Mouse (Mus musculus): ENCODE data around the gene Hoxd9. TPM values are rescaled to one million over a fixed set of nuclear protein-coding genes. Genes with fewer than 3 reads are reported as not detected.

The Hoxd9 gene
- total and polyA plus RNA-seq, 3 experiments: not detected

DNA sequence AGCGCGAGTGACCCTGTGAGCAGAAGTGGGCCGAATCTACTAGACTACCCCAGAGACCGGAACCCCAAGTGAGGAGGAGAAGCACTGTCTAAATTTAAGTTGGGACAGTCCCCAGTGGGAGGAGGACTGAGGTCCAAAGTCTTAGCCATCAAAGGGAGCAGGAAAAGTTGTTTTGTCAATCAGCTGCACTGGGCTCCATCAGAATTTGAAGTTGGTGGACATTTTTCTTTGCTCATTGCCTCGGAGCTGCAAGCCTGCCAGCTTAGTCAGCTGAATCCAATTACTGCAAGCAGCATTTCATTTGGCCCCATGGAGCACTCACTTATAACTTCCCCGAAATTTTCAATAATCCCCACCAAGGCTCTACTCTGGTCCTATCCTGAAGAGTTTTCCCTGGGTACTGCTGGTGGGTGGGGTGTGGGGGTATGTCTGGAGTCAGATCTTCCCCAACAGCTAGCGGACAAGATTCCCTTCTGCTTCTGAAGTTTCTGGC is 40.1 kb downstream of the Hoxd9 start:
- H3K27me3 ChIP-seq (replicated peaks): no peaks in the 10 kb centered on the region
- 0 out of 2 replicates have a peak, but pooled peaks cover 3% of the 10 kb centered on the region for H3K79me2 ChIP-seq (replicated peaks; ENCODE audit: control insufficient read depth, extremely low read depth, insufficient read depth, poor library complexity, severe bottlenecking)
- H3K9ac ChIP-seq (ENCODE audit: insufficient read depth, low read depth): no peak overlapping the region
- TF ChIP-seq E2F4 (IDR thresholded peaks at IDR 0.05; ENCODE audit: insufficient replicate concordance, low read depth, low read length) (no peak), MEF2A (IDR thresholded peaks at IDR 0.05; ENCODE audit: borderline replicate concordance, low read depth, low read length) (peak; percentile 20; the same call in 1 of the 2 replicates)
- H3K4me1 ChIP-seq (ENCODE audit: control insufficient read depth in 1 of 2, insufficient read depth in 2 of 2): peaks cover 14 to 35% of the 10 kb centered on the region in 2 experiments
- in situ Hi-C loops (cut with MboI; ENCODE audit: low pct_ligation_motif_present, low pct_unique_long_range_greater_than_20kb, low sequenced_read_pairs) (no loop called here), dilution Hi-C loops (cut with MboI; ENCODE audit: extremely low pct_ligation_motif_present, extremely low pct_unique_long_range_greater_than_20kb, low sequenced_read_pairs) (no loop called here)
- peaks cover 7 to 29% of the 10 kb centered on the region in 2 experiments for H3K36me3 ChIP-seq (replicated peaks in 1 of 2; ENCODE audit: control insufficient read depth in 1 of 2, insufficient read depth in 1 of 2, low read length in 1 of 2)
- DNase-seq (ENCODE audit: extremely low read depth): peak; percentile 16
- no peak overlapping the region for H3K4me3 ChIP-seq (replicated peaks in 1 of 3; ENCODE audit: low read depth in 2 of 3, low read length in 2 of 3, poor library complexity in 1 of 3)
- H3K4me2 ChIP-seq (ENCODE audit: insufficient read depth, low read depth, poor library complexity, severe bottlenecking): peak overlapping the region; percentile 63
- peaks cover 16% of the 10 kb centered on the region for H3K9me3 ChIP-seq (replicated peaks; ENCODE audit: low read length)
- no peak overlapping the region; the same call in 1 of the 2 replicates for H3K27ac ChIP-seq (ENCODE audit: insufficient read depth, low read depth)

DNA sequence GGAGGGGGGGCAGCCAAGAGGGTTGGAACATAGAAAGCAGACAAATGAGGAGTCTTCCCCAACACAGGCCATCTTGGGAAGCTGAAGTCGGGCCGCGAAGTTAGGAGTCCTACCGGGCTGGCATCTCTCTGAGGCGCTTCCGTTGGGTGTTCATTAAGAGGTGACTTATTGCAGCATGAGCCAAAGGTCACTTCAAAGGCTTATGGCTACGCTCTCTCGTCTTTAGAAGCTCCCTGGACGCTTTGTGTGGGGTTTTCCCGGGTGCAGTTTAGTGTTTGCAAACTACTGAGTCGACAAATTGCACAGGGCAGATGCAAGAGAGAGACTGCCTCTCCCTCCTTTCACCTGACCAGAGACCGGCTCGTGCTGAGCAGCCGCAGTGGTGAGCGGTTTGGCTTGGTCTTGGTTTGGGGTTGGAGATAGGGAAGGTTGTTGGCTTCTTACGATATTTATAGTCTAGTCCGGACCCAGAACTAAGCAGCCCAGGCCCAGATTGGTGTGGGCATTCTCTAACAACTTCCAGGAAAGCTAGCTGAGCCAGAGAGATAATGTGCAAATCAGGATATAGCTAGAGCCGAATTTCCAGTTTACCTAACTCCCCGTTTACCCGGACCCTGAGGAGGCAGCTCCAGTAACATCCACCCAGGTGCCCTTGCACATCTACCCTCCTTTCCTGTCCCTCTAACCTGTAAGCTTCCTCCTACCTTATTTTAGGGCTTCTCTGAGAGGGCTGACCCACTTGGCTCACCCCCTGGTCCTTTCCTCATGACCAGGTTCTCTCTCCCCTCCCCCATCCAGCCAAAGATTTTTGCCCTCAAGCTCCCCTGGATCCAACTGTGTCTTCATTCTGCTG is 41.3 kb downstream of the Hoxd9 start:
- Histone ChIP-seq H3K79me2 (replicated peaks; ENCODE audit: control insufficient read depth, extremely low read depth, insufficient read depth, poor library complexity, severe bottlenecking) (no peaks in the 10 kb centered on the region), H3K9me3 (replicated peaks; ENCODE audit: low read length) (peaks cover 16% of the 10 kb centered on the region), H3K36me3 (replicated peaks in 1 of 2; ENCODE audit: control insufficient read depth in 1 of 2, insufficient read depth in 1 of 2, low read length in 1 of 2) (peaks cover 7 to 29% of the 10 kb centered on the region in 2 experiments), H3K27me3 (replicated peaks) (no peaks in the 10 kb centered on the region), H3K9ac (ENCODE audit: insufficient read depth, low read depth) (peak overlapping the region; percentile 36; the same call in 1 of the 2 replicates), H3K27ac (ENCODE audit: insufficient read depth, low read depth) (peak overlapping the region; percentile 82), H3K4me3 (replicated peaks in 1 of 3; ENCODE audit: low read depth in 2 of 3, low read length in 2 of 3, poor library complexity in 1 of 3) (peak overlapping the region in 1 of 3 experiments; percentile 42), H3K4me1 (ENCODE audit: control insufficient read depth in 1 of 2, insufficient read depth in 2 of 2) (peaks cover 14 to 33% of the 10 kb centered on the region in 2 experiments), H3K4me2 (ENCODE audit: insufficient read depth, low read depth, poor library complexity, severe bottlenecking) (peak overlapping the region; percentile 63)
- peak; percentile 28 for DNase-seq (ENCODE audit: extremely low read depth)
- in situ Hi-C loops (cut with MboI; ENCODE audit: low pct_ligation_motif_present, low pct_unique_long_range_greater_than_20kb, low sequenced_read_pairs) (no loop called here), dilution Hi-C loops (cut with MboI; ENCODE audit: extremely low pct_ligation_motif_present, extremely low pct_unique_long_range_greater_than_20kb, low sequenced_read_pairs) (no loop called here)
- TF ChIP-seq USF1 (IDR thresholded peaks at IDR 0.05; ENCODE audit: low read depth, low read length): no peak
- TF ChIP-seq MXI1 (IDR thresholded peaks at IDR 0.05; ENCODE audit: low read depth, low read length): no peak
- peak; percentile 95 for TF ChIP-seq BHLHE40 (IDR thresholded peaks at IDR 0.05; ENCODE audit: low read depth, low read length)
- no peak for TF ChIP-seq ELF1 (IDR thresholded peaks at IDR 0.05; ENCODE audit: low read depth, low read length)
- no peak for TF ChIP-seq NELFE (IDR thresholded peaks at IDR 0.05; ENCODE audit: low read depth, low read length)
- TF ChIP-seq ETS1 (conservative IDR thresholded peaks at IDR 0.05; ENCODE audit: low read depth, low read length): peak; percentile 49; the same call in 1 of the 2 replicates
- no peak for TF ChIP-seq MAX (IDR thresholded peaks at IDR 0.05; ENCODE audit: low read length)
- no peak for TF ChIP-seq UBTF (IDR thresholded peaks at IDR 0.05; ENCODE audit: low read depth, low read length)
- peak; percentile 85; the same call in 1 of the 2 replicates for TF ChIP-seq MAFK (IDR thresholded peaks at IDR 0.05; ENCODE audit: insufficient replicate concordance, low read length)
- TF ChIP-seq ZNF384 (IDR thresholded peaks at IDR 0.05; ENCODE audit: low read depth, low read length): no peak
- no peak for TF ChIP-seq RCOR1 (conservative IDR thresholded peaks at IDR 0.05; ENCODE audit: low read depth, low read length)
- TF ChIP-seq MAZ (IDR thresholded peaks at IDR 0.05; ENCODE audit: low read depth, low read length): no peak
- TF ChIP-seq KAT2A (IDR thresholded peaks at IDR 0.05; ENCODE audit: insufficient replicate concordance, low read length): no peak
- TF ChIP-seq TCF12 (IDR thresholded peaks at IDR 0.05; ENCODE audit: low read depth, low read length): 0 out of 2 replicates have a peak, but pooled peaks have one; percentile 19
- TF ChIP-seq POLR2A (IDR thresholded peaks at IDR 0.05; ENCODE audit: low read depth, low read length): no peak; the same call in 1 of the 2 replicates
- no peak for TF ChIP-seq ZKSCAN1 (IDR thresholded peaks at IDR 0.05; ENCODE audit: borderline replicate concordance, low read depth, low read length)
- TF ChIP-seq PAX5 (IDR thresholded peaks at IDR 0.05; ENCODE audit: low read length): no peak
- TF ChIP-seq HCFC1 (IDR thresholded peaks at IDR 0.05; ENCODE audit: low read depth, low read length): no peak
- TF ChIP-seq TBP (conservative IDR thresholded peaks at IDR 0.05; ENCODE audit: low read depth, low read length): 0 out of 2 replicates have a peak, but pooled peaks have one; percentile 18
- no peak for TF ChIP-seq JUN (IDR thresholded peaks at IDR 0.05; ENCODE audit: insufficient read depth, low read depth, low read length)
- no peak for TF ChIP-seq USF2 (conservative IDR thresholded peaks at IDR 0.05; ENCODE audit: low read depth, low read length)
- TF ChIP-seq ZMIZ1 (IDR thresholded peaks at IDR 0.05; ENCODE audit: low read depth, low read length): no peak
- no peak for TF ChIP-seq MEF2A (IDR thresholded peaks at IDR 0.05; ENCODE audit: borderline replicate concordance, low read depth, low read length)
- no peak for TF ChIP-seq IRF4 (IDR thresholded peaks at IDR 0.05; ENCODE audit: low read depth, low read length)
- TF ChIP-seq GABPA (IDR thresholded peaks at IDR 0.05; ENCODE audit: insufficient replicate concordance, low read depth, low read length): no peak
- peak; percentile 77 for TF ChIP-seq NRF1 (IDR thresholded peaks at IDR 0.05; ENCODE audit: low read depth, low read length)
- no peak for TF ChIP-seq JUND (conservative IDR thresholded peaks at IDR 0.05; ENCODE audit: low read depth, low read length)
- no peak for TF ChIP-seq RAD21 (IDR thresholded peaks at IDR 0.05; ENCODE audit: low read depth, low read length)
- TF ChIP-seq CTCF (conservative IDR thresholded peaks at IDR 0.05 in 1 of 2, IDR thresholded peaks at IDR 0.05 in 1 of 2; ENCODE audit: low read depth in 2 of 2, low read length in 2 of 2): no peak

Data from CH12.LX (cell line).